Mouse (Mus musculus) liver, embryonic 15.5 days (tissue): Measurements from ENCODE around the gene Vegfa. TPM values are rescaled to one million over a fixed set of nuclear protein-coding genes. Genes with fewer than 3 reads are reported as not detected.
A peak's percentile ranks its signal among the peaks of the same experiment; 100 is the strongest.

Source experiments
- ATAC-seq: fragments of 200-750 bp; cut with Nextera tagmentation; 2 replicates; pipeline ENCODE4 v1.8.0; 2017; ENCODE audit warnings: moderate number of reproducible peaks, mild to moderate bottlenecking, moderate library complexity; ENCODE audit not compliant: insufficient read depth
- H3K27ac ChIP-seq: fragments of 300-500 bp; sonication (generic); replicated peaks from 2 replicates; pipeline ENCODE4 v1.5.1; 2015; ENCODE audit warnings: mild to moderate bottlenecking, inconsistent platforms
- H3K27me3 ChIP-seq: fragments of 300-500 bp; sonication (generic); 2 replicates; pipeline ENCODE4 v1.6.1; 2015; ENCODE audit warnings: mild to moderate bottlenecking, inconsistent platforms
- H3K36me3 ChIP-seq: fragments of 300-500 bp; sonication (generic); replicated peaks from 2 replicates; pipeline ENCODE4 v1.6.1; 2015; ENCODE audit warnings: moderate library complexity, mild to moderate bottlenecking, inconsistent platforms
- H3K4me1 ChIP-seq: fragments of 300-500 bp; sonication (generic); replicated peaks from 2 replicates; pipeline ENCODE4 v1.6.1; 2015; ENCODE audit warnings: inconsistent platforms
- H3K4me2 ChIP-seq: fragments of 300-500 bp; sonication (generic); 2 replicates; pipeline ENCODE4 v1.6.1; 2015; ENCODE audit warnings: moderate library complexity, mild to moderate bottlenecking, inconsistent platforms
- H3K4me3 ChIP-seq: fragments of 300-500 bp; sonication (generic); replicated peaks from 2 replicates; pipeline ENCODE4 v1.5.1; 2015; ENCODE audit warnings: mild to moderate bottlenecking, inconsistent platforms
- H3K9ac ChIP-seq: fragments of 300-500 bp; sonication (generic); 2 replicates; pipeline ENCODE4 v1.6.1; 2015; ENCODE audit warnings: moderate library complexity, mild to moderate bottlenecking, inconsistent platforms
- H3K9me3 ChIP-seq: fragments of 300-500 bp; sonication (generic); replicated peaks from 2 replicates; pipeline ENCODE4 v1.6.1; 2016; ENCODE audit warnings: inconsistent platforms
- WGBS: fragments of 180-500 bp; shearing (Covaris S2); methylation state at CpG from one replicate; pipeline ENCODE4 v1.1.7; 2015; ENCODE audit warnings: mixed read lengths; ENCODE audit not compliant: insufficient replicate concordance; 5-methylcytosine and 5-hydroxymethylcytosine counted together
- polyA plus RNA-seq: library from polyadenylated mRNA; unstranded; fragments of >200 nt; fragmentation: Nextera tagmentation; extraction: Ambion mirVana; gene quantifications from 2 replicates; pipeline ENCODE4 v1.2.1, GENCODE M21; 2015

Gene Vegfa
- polyA plus RNA-seq, 1 experiment from 2014 or later = 1.2 TPM

GRCm38 (mm10) chr17:46073730-46074301, 41.6 kb upstream of the Vegfa start:
- H3K27me3 ChIP-seq = no peaks in the 10 kb centered on the region
- no peaks in the 10 kb centered on the region for H3K9me3 ChIP-seq
- peaks cover 24% of the 10 kb centered on the region for H3K4me1 ChIP-seq
- no peak overlapping the region for H3K9ac ChIP-seq
- H3K36me3 ChIP-seq = no peaks in the 10 kb centered on the region
- peak overlapping the region; percentile 28 for H3K4me3 ChIP-seq
- peak; percentile 77 for ATAC-seq
- H3K4me2 ChIP-seq = peak overlapping the region; percentile 62
- 3% methylated on average over 23 of the region's 23 CpGs for WGBS
- H3K27ac ChIP-seq = 0 out of 2 replicates have a peak overlapping the region, but pooled peaks have one; percentile 19

- no peaks in the 10 kb centered on the region for H3K27me3 ChIP-seq
- no peaks in the 10 kb centered on the region for H3K9me3 ChIP-seq
- WGBS = 66% methylated on average over 3 of the region's 3 CpGs
These were observed 39.4 kb upstream of the Vegfa start for GRCm38 (mm10) chr17:46071531-46071930.

GRCm38 (mm10) chr17:46070046-46070445, 37.9 kb upstream of the Vegfa start:
- no peaks in the 10 kb centered on the region for H3K36me3 ChIP-seq
- no peak overlapping the region for H3K9ac ChIP-seq
- no peaks in the 10 kb centered on the region for H3K9me3 ChIP-seq
- 46% methylated on average over 9 of the region's 9 CpGs for WGBS
- H3K4me3 ChIP-seq = no peak overlapping the region
- peaks cover 21% of the 10 kb centered on the region for H3K4me1 ChIP-seq
- no peak for ATAC-seq
- no peaks in the 10 kb centered on the region for H3K27me3 ChIP-seq
- no peak overlapping the region for H3K4me2 ChIP-seq
- no peak overlapping the region for H3K27ac ChIP-seq

More at GRCm38 (mm10) chr17:46071531-46071930, 39.4 kb upstream of the Vegfa start:
- no peak for ATAC-seq
- Histone ChIP-seq H3K27ac (no peak overlapping the region), H3K36me3 (no peaks in the 10 kb centered on the region), H3K4me3 (no peak overlapping the region), H3K4me1 (peaks cover 24% of the 10 kb centered on the region), H3K9ac (no peak overlapping the region), H3K4me2 (no peak overlapping the region)

GRCm38 (mm10) chr17:46063974-46064312, 31.8 kb upstream of the Vegfa start:
- no peaks in the 10 kb centered on the region for H3K9me3 ChIP-seq
- H3K4me1 ChIP-seq = 0 out of 2 replicates have a peak, but pooled peaks cover 17% of the 10 kb centered on the region
- H3K36me3 ChIP-seq = no peaks in the 10 kb centered on the region
- H3K4me3 ChIP-seq = no peak overlapping the region
- H3K27me3 ChIP-seq = 0 out of 2 replicates have a peak, but pooled peaks cover 3% of the 10 kb centered on the region
- H3K4me2 ChIP-seq = no peak overlapping the region
- H3K27ac ChIP-seq = no peak overlapping the region
- WGBS = 48% methylated on average over 6 of the region's 6 CpGs
- no peak overlapping the region for H3K9ac ChIP-seq
- ATAC-seq = no peak

GRCm38 (mm10) chr17:46063283-46063973, 31.3 kb upstream of the Vegfa start:
- no peaks in the 10 kb centered on the region for H3K9me3 ChIP-seq
- WGBS = 34% methylated on average over 10 of the region's 10 CpGs
- no peak overlapping the region for H3K4me3 ChIP-seq
- H3K9ac ChIP-seq = no peak overlapping the region
- H3K4me2 ChIP-seq = no peak overlapping the region
- H3K4me1 ChIP-seq = 0 out of 2 replicates have a peak, but pooled peaks cover 17% of the 10 kb centered on the region
- ATAC-seq = peak; percentile 54; the same call in 1 of the 2 replicates
- H3K27me3 ChIP-seq = 0 out of 2 replicates have a peak, but pooled peaks cover 3% of the 10 kb centered on the region
- H3K27ac ChIP-seq = no peak overlapping the region
- no peaks in the 10 kb centered on the region for H3K36me3 ChIP-seq

- no peak overlapping the region for H3K27ac ChIP-seq
- ATAC-seq = no peak
- 73% methylated on average over 3 of the region's 3 CpGs for WGBS
- 0 out of 2 replicates have a peak, but pooled peaks cover 17% of the 10 kb centered on the region for H3K4me1 ChIP-seq
- no peaks in the 10 kb centered on the region for H3K9me3 ChIP-seq
- no peaks in the 10 kb centered on the region for H3K36me3 ChIP-seq
- H3K4me3 ChIP-seq = no peak overlapping the region
- no peak overlapping the region for H3K4me2 ChIP-seq
- no peak overlapping the region for H3K9ac ChIP-seq
- 0 out of 2 replicates have a peak, but pooled peaks cover 3% of the 10 kb centered on the region for H3K27me3 ChIP-seq
These were observed 28.1 kb upstream of the Vegfa start for GRCm38 (mm10) chr17:46060253-46060652.

GRCm38 (mm10) chr17:46059226-46059825, 27.2 kb upstream of the Vegfa start:
- Histone ChIP-seq H3K27ac (no peak overlapping the region), H3K4me2 (no peak overlapping the region), H3K4me3 (no peak overlapping the region), H3K9me3 (no peaks in the 10 kb centered on the region), H3K9ac (no peak overlapping the region), H3K27me3 (no peaks in the 10 kb centered on the region), H3K36me3 (no peaks in the 10 kb centered on the region), H3K4me1 (0 out of 2 replicates have a peak, but pooled peaks cover 17% of the 10 kb centered on the region)
- no peak for ATAC-seq
- 69% methylated on average over 15 of the region's 15 CpGs for WGBS

- Histone ChIP-seq H3K4me2 (no peak overlapping the region), H3K27me3 (no peaks in the 10 kb centered on the region), H3K36me3 (no peaks in the 10 kb centered on the region), H3K4me1 (0 out of 2 replicates have a peak, but pooled peaks cover 10% of the 10 kb centered on the region), H3K9me3 (no peaks in the 10 kb centered on the region), H3K4me3 (no peak overlapping the region), H3K27ac (no peak overlapping the region), H3K9ac (no peak overlapping the region)
- no peak for ATAC-seq
- 49% methylated on average over 7 of the region's 7 CpGs for WGBS
These were observed 24.1 kb upstream of the Vegfa start for GRCm38 (mm10) chr17:46056288-46056687.

- no peak overlapping the region for H3K27ac ChIP-seq
- H3K27me3 ChIP-seq = no peaks in the 10 kb centered on the region
- no peak for ATAC-seq
- no peak overlapping the region for H3K4me2 ChIP-seq
- H3K9me3 ChIP-seq = no peaks in the 10 kb centered on the region
- no peaks in the 10 kb centered on the region for H3K36me3 ChIP-seq
- 61% methylated on average over 7 of the region's 7 CpGs for WGBS
- no peak overlapping the region for H3K9ac ChIP-seq
- no peak overlapping the region for H3K4me3 ChIP-seq
- H3K4me1 ChIP-seq = 0 out of 2 replicates have a peak, but pooled peaks cover 10% of the 10 kb centered on the region
These were observed 23.6 kb upstream of the Vegfa start for GRCm38 (mm10) chr17:46055736-46056135.

- ATAC-seq = no peak
These were observed 21.2 kb upstream of the Vegfa start for GRCm38 (mm10) chr17:46053291-46053842.

GRCm38 (mm10) chr17:46052146-46052545, 20.0 kb upstream of the Vegfa start:
- no peak overlapping the region for H3K4me2 ChIP-seq
- WGBS = 22% methylated on average over 3 of the region's 3 CpGs
- no peak for ATAC-seq

More at GRCm38 (mm10) chr17:46053291-46053842, 21.2 kb upstream of the Vegfa start:
- Histone ChIP-seq H3K27me3 (no peaks in the 10 kb centered on the region), H3K4me1 (0 out of 2 replicates have a peak, but pooled peaks cover 3% of the 10 kb centered on the region), H3K4me3 (no peak overlapping the region), H3K9ac (no peak overlapping the region), H3K36me3 (no peaks in the 10 kb centered on the region), H3K27ac (no peak overlapping the region), H3K4me2 (no peak overlapping the region), H3K9me3 (no peaks in the 10 kb centered on the region)
- 55% methylated on average over 7 of the region's 7 CpGs for WGBS

More at GRCm38 (mm10) chr17:46052146-46052545, 20.0 kb upstream of the Vegfa start:
- 0 out of 2 replicates have a peak, but pooled peaks cover 4% of the 10 kb centered on the region for H3K9me3 ChIP-seq
- no peaks in the 10 kb centered on the region for H3K36me3 ChIP-seq
- H3K9ac ChIP-seq = no peak overlapping the region
- H3K4me3 ChIP-seq = no peak overlapping the region
- H3K4me1 ChIP-seq = 0 out of 2 replicates have a peak, but pooled peaks cover 3% of the 10 kb centered on the region
- H3K27me3 ChIP-seq = no peaks in the 10 kb centered on the region
- H3K27ac ChIP-seq = no peak overlapping the region
